Mouse (Mus musculus) neural tube, embryonic 11.5 days (tissue): ENCODE data around the gene Polr2e. TPM values are rescaled to one million over a fixed set of nuclear protein-coding genes. Genes with fewer than 3 reads are reported as not detected.

Experiments used
- ATAC-seq: fragments of 200-750 bp; cut with Nextera tagmentation; 2 replicates; pipeline ENCODE4 v1.8.0; 2017; ENCODE audit warnings: moderate number of reproducible peaks, mild to moderate bottlenecking, moderate TSS enrichment, moderate library complexity; ENCODE audit not compliant: insufficient read depth, low FRiP score, low TSS enrichment
- DNase-seq: peaks from one replicate; pipeline ENCODE4 v3.0.0-alpha.2; 2015; ENCODE audit warnings: low spot score
- H3K27ac ChIP-seq: fragments of 300-500 bp; sonication (generic); 2 replicates; pipeline ENCODE4 v1.5.1; 2014; ENCODE audit warnings: low read depth, mild to moderate bottlenecking, low read length
- H3K27me3 ChIP-seq: fragments of 300-500 bp; sonication (generic); 2 replicates; pipeline ENCODE4 v1.6.1; 2014; ENCODE audit warnings: mild to moderate bottlenecking, low read length, mixed read lengths; ENCODE audit not compliant: control insufficient read depth, insufficient read depth
- H3K36me3 ChIP-seq: fragments of 300-500 bp; sonication (generic); 2 replicates; pipeline ENCODE4 v1.6.1; 2014; ENCODE audit warnings: mild to moderate bottlenecking, low read length, moderate library complexity, mixed read lengths; ENCODE audit not compliant: control insufficient read depth, insufficient read depth
- H3K4me1 ChIP-seq: fragments of 300-500 bp; sonication (generic); 2 replicates; pipeline ENCODE4 v1.6.1; 2014; ENCODE audit warnings: low read length, mixed read lengths; ENCODE audit not compliant: control insufficient read depth, insufficient read depth
- H3K4me2 ChIP-seq: fragments of 300-500 bp; sonication (generic); 2 replicates; pipeline ENCODE4 v1.6.1; 2014; ENCODE audit warnings: low read depth, mild to moderate bottlenecking, moderate library complexity
- H3K4me3 ChIP-seq: fragments of 300-500 bp; sonication (generic); 2 replicates; pipeline ENCODE4 v1.5.1; 2014; ENCODE audit warnings: low read depth, low read length
- H3K9ac ChIP-seq: fragments of 300-500 bp; sonication (generic); 2 replicates; pipeline ENCODE4 v1.6.1; 2014; ENCODE audit warnings: mild to moderate bottlenecking, low read length
- H3K9me3 ChIP-seq: fragments of 300-500 bp; sonication (generic); 2 replicates; pipeline ENCODE4 v1.6.1; 2016; ENCODE audit warnings: low read length; ENCODE audit not compliant: control insufficient read depth
- WGBS: fragments of 180-500 bp; shearing (Covaris S2); extraction: QIAGEN DNeasy Blood & Tissue Kit; methylation state at CpG from one replicate; pipeline ENCODE4 v1.1.7; 2014; 5-methylcytosine and 5-hydroxymethylcytosine counted together
- polyA plus RNA-seq: library from polyadenylated mRNA; unstranded; fragments of >200 nt; fragmentation: Nextera tagmentation; extraction: Ambion mirVana; gene quantifications from 2 replicates; pipeline ENCODE4 v1.2.1, GENCODE M21; 2014

Polr2e gene
- polyA plus RNA-seq, 1 experiment from 2014 or later: 222 TPM

DNA sequence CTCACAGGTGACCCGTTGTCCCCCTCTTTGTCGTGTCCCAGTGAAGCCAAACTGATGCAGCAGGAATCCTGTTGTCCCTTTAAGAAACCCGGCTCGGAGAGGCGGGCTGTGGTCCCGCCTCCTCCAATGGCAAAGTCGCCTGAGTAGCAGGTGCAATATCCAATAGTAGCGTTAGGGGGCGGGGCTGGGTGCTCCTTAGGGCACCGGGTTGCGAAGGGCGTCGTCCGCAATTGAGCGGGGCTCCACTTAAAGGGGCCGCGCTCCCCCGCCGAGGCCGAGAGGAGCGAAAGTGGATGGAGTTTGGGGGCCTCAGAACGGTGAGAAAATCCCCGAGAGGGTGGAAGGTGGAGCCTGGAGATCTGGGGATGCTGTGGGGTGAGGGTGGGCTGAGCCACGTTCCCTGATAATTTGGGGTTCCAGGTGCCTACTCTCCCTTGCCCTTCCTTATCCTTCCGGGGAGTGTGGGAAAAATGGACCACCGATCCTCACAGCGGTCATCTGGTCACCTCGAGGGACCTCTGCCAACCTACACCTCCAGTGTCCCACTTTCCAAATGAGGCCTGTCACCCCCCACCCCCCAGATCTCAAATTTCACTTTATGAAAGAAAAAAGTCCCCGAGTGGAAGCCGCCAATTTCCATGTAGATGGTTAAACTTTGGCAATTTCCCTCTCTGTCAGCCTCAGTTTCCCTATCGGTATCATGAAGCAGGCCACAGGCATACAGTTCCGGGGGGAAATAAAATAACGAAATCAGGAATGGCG is 43.1 kb downstream of the Polr2e start, which contains the start of gene Abca7:
Gene Abca7 (plus strand): TSS at position 223 of the 762 bp plus-strand sequence.
- Histone ChIP-seq H3K27ac (peak within 1 kb of the TSS; percentile 23; the same call in 1 of the 2 replicates), H3K27me3 (no peaks in the 10 kb centered on the region), H3K9ac (peak within 1 kb of the TSS; percentile 41), H3K4me1 (peaks cover 5% of the 10 kb centered on the region; the same call in 1 of the 2 replicates), H3K4me2 (peak within 1 kb of the TSS; percentile 64), H3K4me3 (peak within 1 kb of the TSS; percentile 42), H3K9me3 (peaks cover 3% of the 10 kb centered on the region; the same call in 1 of the 2 replicates), H3K36me3 (no peaks in the 10 kb centered on the region; the same call in 1 of the 2 replicates)
- under 1% methylated on average over 34 of the region's 34 CpGs for WGBS
- ATAC-seq (peak; percentile 75), DNase-seq (peak; percentile 97)

DNA sequence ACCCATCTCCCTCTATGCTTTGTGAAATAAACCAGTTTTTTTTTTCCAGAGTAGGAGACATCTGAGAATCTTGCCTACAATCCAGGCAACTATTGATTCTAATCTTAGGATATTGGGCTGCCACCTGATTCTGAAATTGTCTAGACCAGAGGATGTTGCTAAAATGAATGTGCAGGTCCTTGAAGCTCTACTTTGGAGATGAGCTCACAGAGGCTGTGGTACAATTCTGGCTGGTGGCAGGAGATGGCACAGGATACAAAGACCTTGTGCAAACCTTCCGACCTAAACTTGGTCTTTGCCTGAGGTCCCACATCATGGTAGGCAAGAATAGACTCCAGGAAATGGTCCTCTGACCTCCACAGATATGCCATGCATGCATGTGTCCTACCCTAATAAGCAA is 44.0 kb downstream of the Polr2e start:
- H3K4me2 ChIP-seq: no peak overlapping the region
- no peaks in the 10 kb centered on the region for H3K27me3 ChIP-seq
- DNase-seq (no peak), ATAC-seq (no peak)
- H3K27ac ChIP-seq: no peak overlapping the region
- H3K4me1 ChIP-seq: peaks cover 5% of the 10 kb centered on the region; the same call in 1 of the 2 replicates
- 94% methylated on average over 1 of the region's 1 CpGs for WGBS
- no peaks in the 10 kb centered on the region; the same call in 1 of the 2 replicates for H3K36me3 ChIP-seq
- peaks cover 5% of the 10 kb centered on the region; the same call in 1 of the 2 replicates for H3K9me3 ChIP-seq
- H3K9ac ChIP-seq: no peak overlapping the region
- no peak overlapping the region for H3K4me3 ChIP-seq

DNA sequence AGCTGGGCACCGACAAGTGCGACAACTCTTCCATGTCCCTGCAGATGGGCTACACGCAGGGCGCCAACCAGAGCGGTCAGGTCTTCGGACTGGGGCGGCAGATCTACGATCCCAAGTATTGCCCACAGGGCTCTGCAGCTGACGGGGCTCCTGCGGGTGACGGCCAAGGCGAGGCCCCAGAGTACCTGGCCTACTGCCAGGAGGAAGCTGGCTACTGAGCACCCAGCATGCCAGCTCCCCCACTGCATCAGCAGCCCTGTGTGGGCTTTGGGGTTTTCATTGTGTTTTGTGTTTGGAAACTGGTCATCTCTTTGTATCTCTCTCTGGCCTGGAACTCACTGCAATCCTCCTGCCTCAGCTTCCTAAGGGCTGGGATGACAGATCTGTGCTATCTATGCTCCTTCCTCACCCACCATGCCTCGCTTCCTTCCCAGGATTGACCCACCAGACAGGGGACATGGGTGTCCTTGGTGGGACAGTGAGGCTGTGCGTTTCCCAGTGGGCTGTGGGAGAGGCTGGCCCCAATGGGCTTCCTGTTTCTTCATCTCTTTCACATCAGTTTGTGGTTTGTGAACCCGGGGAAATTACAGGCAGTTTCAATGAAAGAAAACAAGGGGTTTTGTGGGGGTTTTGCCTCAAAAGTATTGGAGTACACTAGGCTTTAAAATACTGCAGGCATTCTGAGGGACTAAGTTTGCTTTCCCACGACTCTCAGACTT is 45.0 kb downstream of the Polr2e start:
- Histone ChIP-seq H3K36me3 (no peaks in the 10 kb centered on the region; the same call in 1 of the 2 replicates), H3K4me2 (no peak overlapping the region), H3K27me3 (peaks cover 7% of the 10 kb centered on the region), H3K4me1 (peaks cover 5% of the 10 kb centered on the region; the same call in 1 of the 2 replicates), H3K9me3 (peaks cover 5% of the 10 kb centered on the region; the same call in 1 of the 2 replicates), H3K27ac (no peak overlapping the region), H3K9ac (no peak overlapping the region), H3K4me3 (no peak overlapping the region; the same call in 1 of the 2 replicates)
- DNase-seq (no peak), ATAC-seq (no peak)
- WGBS: 88% methylated on average over 16 of the region's 16 CpGs

DNA sequence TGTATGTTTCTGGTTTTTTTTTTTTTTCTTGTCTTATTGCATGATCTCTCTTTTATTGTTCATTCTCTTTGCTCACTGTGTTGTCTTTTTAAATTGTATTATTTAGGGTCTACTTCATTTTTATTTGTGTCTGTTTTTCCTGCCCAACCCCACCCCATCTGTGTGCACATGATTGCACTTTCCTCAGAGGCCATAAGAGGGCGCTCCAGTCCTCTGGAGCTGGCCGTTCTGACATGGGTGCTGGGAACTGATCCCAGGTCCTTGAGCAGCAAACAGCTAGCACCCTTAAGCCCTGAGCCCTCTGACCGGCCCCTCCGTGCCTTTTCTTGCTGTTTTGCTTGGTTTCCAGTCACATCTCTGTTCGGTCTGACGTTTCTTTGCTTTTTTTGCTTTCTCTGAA is 48.0 kb downstream of the Polr2e start:
- H3K27me3 ChIP-seq: peaks cover 32% of the 10 kb centered on the region
- H3K4me2 ChIP-seq: no peak overlapping the region
- H3K9ac ChIP-seq: no peak overlapping the region
- H3K27ac ChIP-seq: no peak overlapping the region
- peaks cover 5% of the 10 kb centered on the region; the same call in 1 of the 2 replicates for H3K9me3 ChIP-seq
- WGBS: 82% methylated on average over 6 of the region's 6 CpGs
- H3K4me1 ChIP-seq: peaks cover 7% of the 10 kb centered on the region; the same call in 1 of the 2 replicates
- ATAC-seq (no peak), DNase-seq (no peak)
- no peaks in the 10 kb centered on the region; the same call in 1 of the 2 replicates for H3K36me3 ChIP-seq
- no peak overlapping the region for H3K4me3 ChIP-seq

DNA sequence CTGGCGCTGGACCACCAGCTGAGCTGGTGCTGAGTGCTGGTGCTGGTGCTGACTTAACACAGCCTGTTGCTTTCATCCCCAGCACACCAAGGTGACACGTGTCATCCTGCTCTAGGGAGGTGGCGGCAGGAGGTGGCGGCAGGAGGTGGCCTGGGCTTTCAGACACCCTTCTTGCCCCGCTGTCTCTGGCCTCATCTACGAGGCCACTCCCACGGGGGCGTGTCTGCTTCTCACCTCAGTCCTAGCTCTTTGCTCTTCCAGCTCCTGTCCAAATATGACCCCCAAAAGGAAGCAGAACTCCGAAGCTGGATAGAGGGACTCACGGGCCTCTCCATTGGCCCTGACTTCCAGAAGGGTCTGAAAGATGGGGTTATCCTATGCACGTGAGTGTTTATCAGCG is 48.5 kb downstream of the Polr2e start:
- Histone ChIP-seq H3K4me1 (peaks cover 7% of the 10 kb centered on the region; the same call in 1 of the 2 replicates), H3K27ac (no peak overlapping the region), H3K27me3 (peaks cover 32% of the 10 kb centered on the region), H3K4me3 (no peak overlapping the region), H3K36me3 (no peaks in the 10 kb centered on the region; the same call in 1 of the 2 replicates), H3K9ac (no peak overlapping the region), H3K4me2 (no peak overlapping the region), H3K9me3 (peaks cover 5% of the 10 kb centered on the region; the same call in 1 of the 2 replicates)
- ATAC-seq (no peak), DNase-seq (no peak)
- WGBS: 50% methylated on average over 12 of the region's 12 CpGs

DNA sequence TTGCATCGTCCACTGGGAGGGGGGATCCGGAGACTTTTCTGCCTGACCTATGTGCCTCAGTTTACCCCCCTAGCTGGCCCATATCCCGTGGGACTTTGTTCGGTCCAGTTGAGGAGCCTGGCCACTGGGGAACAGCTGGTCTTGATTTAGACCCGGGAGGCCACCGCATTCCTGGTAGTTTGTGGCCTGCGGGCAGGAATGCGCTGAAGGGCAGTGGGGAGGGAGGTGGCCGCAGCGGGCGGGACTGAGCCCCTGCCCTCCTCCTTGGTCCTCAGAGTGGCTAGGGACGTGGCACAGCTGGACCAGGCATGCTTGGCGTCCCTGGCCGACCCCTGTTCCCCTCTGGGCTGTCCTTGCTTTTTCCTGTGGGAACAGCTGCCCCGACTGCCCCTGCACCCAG is 49.7 kb downstream of the Polr2e start:
- ATAC-seq: no peak
- Histone ChIP-seq H3K4me2 (peak overlapping the region; percentile 47), H3K4me1 (peaks cover 7% of the 10 kb centered on the region; the same call in 1 of the 2 replicates), H3K4me3 (peak overlapping the region; percentile 55), H3K9me3 (peaks cover 5% of the 10 kb centered on the region; the same call in 1 of the 2 replicates), H3K36me3 (no peaks in the 10 kb centered on the region; the same call in 1 of the 2 replicates), H3K27ac (no peak overlapping the region), H3K9ac (peak overlapping the region; percentile 37), H3K27me3 (peaks cover 32% of the 10 kb centered on the region)
- WGBS: 17% methylated on average over 15 of the region's 15 CpGs
- DNase-seq: no peak

DNA sequence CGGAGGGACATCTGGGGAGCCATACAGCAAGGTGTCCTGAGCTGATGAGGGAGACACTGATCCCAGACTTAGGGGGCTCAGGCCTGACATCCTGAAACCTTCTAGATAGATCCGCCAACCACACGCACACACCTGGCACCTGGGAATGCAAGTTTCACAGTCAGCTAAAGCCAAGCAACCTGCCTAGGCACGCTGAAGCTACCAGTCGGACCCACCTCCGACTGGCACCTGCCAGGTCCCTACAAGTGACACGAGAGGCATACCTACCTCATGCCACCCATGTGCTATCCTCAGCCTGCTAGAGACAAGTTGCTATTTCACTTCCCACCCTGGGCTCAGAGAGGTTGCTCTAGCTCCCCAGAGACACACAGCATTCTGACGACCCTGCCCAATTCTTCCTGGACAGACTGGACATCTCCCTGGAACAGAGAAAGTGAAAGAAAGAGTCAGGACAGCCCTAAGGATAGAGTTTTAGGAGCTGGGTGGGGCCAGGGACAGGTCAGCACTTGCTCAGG is 50.3 kb downstream of the Polr2e start:
- H3K4me1 ChIP-seq: peaks cover 7% of the 10 kb centered on the region; the same call in 1 of the 2 replicates
- H3K36me3 ChIP-seq: no peaks in the 10 kb centered on the region; the same call in 1 of the 2 replicates
- no peak overlapping the region for H3K27ac ChIP-seq
- H3K4me3 ChIP-seq: peak overlapping the region; percentile 55
- peaks cover 32% of the 10 kb centered on the region for H3K27me3 ChIP-seq
- H3K4me2 ChIP-seq: peak overlapping the region; percentile 47
- 43% methylated on average over 8 of the region's 8 CpGs for WGBS
- no peak for DNase-seq
- peaks cover 5% of the 10 kb centered on the region; the same call in 1 of the 2 replicates for H3K9me3 ChIP-seq
- ATAC-seq: no peak
- no peak overlapping the region; the same call in 1 of the 2 replicates for H3K9ac ChIP-seq
